Mouse (Mus musculus) megakaryocyte, embryonic 14.5 days (primary cell): Measurements from ENCODE around the gene Ltk.

Experiments used
- FLI1 ChIP-seq: IDR thresholded peaks from 2 replicates; pipeline ENCODE4 v1.6.1; 2012; ENCODE audit warnings: low read length, inconsistent platforms, mixed read lengths
- GATA1 ChIP-seq: IDR thresholded peaks from 3 replicates; pipeline ENCODE4 v1.6.1; 2012; ENCODE audit warnings: mixed read lengths, low read length, inconsistent platforms, borderline replicate concordance

DNA sequence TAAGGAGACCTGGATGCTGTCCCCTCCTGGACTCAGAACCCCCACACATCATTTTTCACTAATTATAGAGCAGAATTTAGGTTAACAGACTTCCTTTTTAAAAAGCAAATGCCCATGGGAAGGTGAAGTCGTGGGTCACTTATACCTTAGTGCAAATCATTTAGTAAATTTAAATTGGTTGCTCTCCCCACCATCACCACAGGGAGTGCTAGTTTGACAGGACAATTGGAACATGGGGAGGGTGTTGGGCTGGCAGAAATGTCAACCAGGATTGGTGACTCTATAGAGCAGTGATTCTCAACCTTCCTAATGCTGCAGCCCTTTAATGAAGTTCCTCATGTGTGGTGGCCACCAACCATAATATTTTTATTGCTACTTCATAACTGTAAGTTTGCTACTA is 14.9 kb downstream of the Ltk start:
- TF ChIP-seq FLI1 (no peak), GATA1 (no peak)
